In genomic region chr2:178128594-178128993, GRCm38 (mm10) we compare ENCODE assay signal across 10 mouse cellular contexts. TPM values are rescaled to one million over a fixed set of nuclear protein-coding genes. Genes with fewer than 3 reads are reported as not detected.
DNase-seq lines count a peak whose midpoint lies in the region; ATAC-seq and TF ChIP-seq lines count a peak whose summit lies in the region.
"Had no signal": no experiment of that assay in that cellular context is flagged by ENCODE, and none has a peak within 500 bp of the region (broad histone marks: within the 10 kb centered on the region; RNA-seq: fewer than 3 reads in every experiment).

No protein-coding gene starts in this region.

- no peaks in the 10 kb centered on the region for H3K9me3 ChIP-seq in hindbrain, embryonic 16.5 days (ENCODE audit: control insufficient read depth, low read length)
- no peaks in the 10 kb centered on the region for H3K9me3 ChIP-seq in hindbrain, embryonic 11.5 days (ENCODE audit: control insufficient read depth, low read length)
- H3K9me3 ChIP-seq in lung, postnatal 0 days (ENCODE audit: low read length): no peaks in the 10 kb centered on the region
- H3K9me3 ChIP-seq in neural tube, embryonic 11.5 days (ENCODE audit: control insufficient read depth, low read length): no peaks in the 10 kb centered on the region

- peak; percentile 22; the same call in 1 of the 2 replicates for ATAC-seq in hindbrain, embryonic 16.5 days
- ATAC-seq in hindbrain, embryonic 11.5 days (ENCODE audit: low FRiP score): no peak
- peak; percentile 3; the same call in 1 of the 2 replicates for ATAC-seq in lung, postnatal 0 days
- no peak for ATAC-seq in neural tube, embryonic 11.5 days (ENCODE audit: insufficient read depth, low FRiP score, low TSS enrichment)

- TF ChIP-seq EP300 in lung, postnatal 0 days (IDR thresholded peaks at IDR 0.05): no peak

- H3K27ac ChIP-seq in hindbrain, embryonic 16.5 days (ENCODE audit: low read depth, low read length): no peak overlapping the region
- no peak overlapping the region for H3K27ac ChIP-seq in hindbrain, embryonic 11.5 days (ENCODE audit: low read depth, low read length)
- H3K27ac ChIP-seq in lung, postnatal 0 days (ENCODE audit: low read length): no peak overlapping the region
- H3K27ac ChIP-seq in neural tube, embryonic 11.5 days (ENCODE audit: low read depth, low read length): no peak overlapping the region

- 77% methylated on average over 5 of the region's 5 CpGs for WGBS in hindbrain, embryonic 16.5 days
- WGBS in hindbrain, embryonic 11.5 days: 76% methylated on average over 5 of the region's 5 CpGs
- WGBS in lung, postnatal 0 days: 53% methylated on average over 5 of the region's 5 CpGs
- 83% methylated on average over 5 of the region's 5 CpGs for WGBS in neural tube, embryonic 11.5 days

- H3K36me3 ChIP-seq in hindbrain, embryonic 16.5 days (ENCODE audit: control insufficient read depth, insufficient read depth, low read length): no peaks in the 10 kb centered on the region
- H3K36me3 ChIP-seq in hindbrain, embryonic 11.5 days (ENCODE audit: control insufficient read depth, insufficient read depth, low read length): no peaks in the 10 kb centered on the region
- H3K36me3 ChIP-seq in lung, postnatal 0 days (ENCODE audit: insufficient read depth, low read length): no peaks in the 10 kb centered on the region
- no peaks in the 10 kb centered on the region for H3K36me3 ChIP-seq in neural tube, embryonic 11.5 days (ENCODE audit: control insufficient read depth, insufficient read depth, low read length)

- no peak overlapping the region for H3K4me2 ChIP-seq in hindbrain, embryonic 16.5 days (ENCODE audit: low read length)
- no peak overlapping the region for H3K4me2 ChIP-seq in hindbrain, embryonic 11.5 days (replicated peaks; ENCODE audit: low read depth, low read length)
- H3K4me2 ChIP-seq in lung, postnatal 0 days (replicated peaks; ENCODE audit: low read depth, low read length): no peak overlapping the region
- H3K4me2 ChIP-seq in neural tube, embryonic 11.5 days (ENCODE audit: low read depth): no peak overlapping the region

- no peak overlapping the region for H3K4me3 ChIP-seq in hindbrain, embryonic 16.5 days (ENCODE audit: low read length)
- no peak overlapping the region for H3K4me3 ChIP-seq in hindbrain, embryonic 11.5 days (ENCODE audit: low read depth, low read length)
- H3K4me3 ChIP-seq in lung, postnatal 0 days (ENCODE audit: low read depth, low read length): no peak overlapping the region
- no peak overlapping the region for H3K4me3 ChIP-seq in neural tube, embryonic 11.5 days (ENCODE audit: low read depth, low read length)

- H3K4me1 ChIP-seq in hindbrain, embryonic 16.5 days (ENCODE audit: control insufficient read depth, insufficient read depth, low read depth, low read length): no peaks in the 10 kb centered on the region
- no peaks in the 10 kb centered on the region for H3K4me1 ChIP-seq in hindbrain, embryonic 11.5 days (replicated peaks; ENCODE audit: control insufficient read depth, insufficient read depth, low read length)
- H3K4me1 ChIP-seq in lung, postnatal 0 days (ENCODE audit: insufficient read depth, low read depth, low read length): no peaks in the 10 kb centered on the region
- H3K4me1 ChIP-seq in neural tube, embryonic 11.5 days (ENCODE audit: control insufficient read depth, insufficient read depth, low read length): no peaks in the 10 kb centered on the region

- no peaks in the 10 kb centered on the region for H3K27me3 ChIP-seq in hindbrain, embryonic 16.5 days (replicated peaks; ENCODE audit: control insufficient read depth, insufficient read depth, low read length)
- H3K27me3 ChIP-seq in hindbrain, embryonic 11.5 days (ENCODE audit: control insufficient read depth, insufficient read depth, low read length): no peaks in the 10 kb centered on the region
- H3K27me3 ChIP-seq in lung, postnatal 0 days (replicated peaks; ENCODE audit: insufficient read depth, low read length): no peaks in the 10 kb centered on the region
- no peaks in the 10 kb centered on the region for H3K27me3 ChIP-seq in neural tube, embryonic 11.5 days (ENCODE audit: control insufficient read depth, insufficient read depth, low read length)

- TF ChIP-seq CTCF in lung, postnatal 0 days (IDR thresholded peaks at IDR 0.05): 0 out of 2 replicates have a peak, but pooled peaks have one; percentile 5

- no peak for DNase-seq in hindbrain, embryonic 11.5 days (ENCODE audit: low spot score)
- no peak for DNase-seq in lung, postnatal 0 days (ENCODE audit: low spot score)
- DNase-seq in lung, postnatal 25 days (ENCODE audit: low spot score): no peak
- DNase-seq in cerebellum, adult 9-11 months: peak; percentile 43
- DNase-seq in neural tube, embryonic 11.5 days (ENCODE audit: low spot score): peak; percentile 7
- no peak for DNase-seq in ovary, postnatal 36 days (ENCODE audit: low spot score)
- DNase-seq: heart, postnatal 10 days; kidney, adult 8-10 months; lung, adult 2 months had no signal

- no peak overlapping the region for H3K9ac ChIP-seq in hindbrain, embryonic 16.5 days (ENCODE audit: low read depth, low read length)
- no peak overlapping the region for H3K9ac ChIP-seq in hindbrain, embryonic 11.5 days (ENCODE audit: low read depth, low read length)
- no peak overlapping the region for H3K9ac ChIP-seq in lung, postnatal 0 days (replicated peaks; ENCODE audit: low read depth)
- no peak overlapping the region for H3K9ac ChIP-seq in neural tube, embryonic 11.5 days (ENCODE audit: low read length)

RNA-seq across cellular contexts. Expression of gene Phactr3, which starts 9.8 kb away (rescaled TPM):
- 55.3 and 69.1 TPM in 2 replicates for polyA plus RNA-seq in hindbrain, embryonic 16.5 days (2015; fragmentation: Nextera tagmentation; extraction: Ambion mirVana)
- polyA plus RNA-seq in hindbrain, embryonic 11.5 days (2014; fragmentation: Nextera tagmentation; extraction: Ambion mirVana): 11.9 and 14.5 TPM in 2 replicates
- 0.20 and 0.27 TPM in 2 replicates for polyA plus RNA-seq in lung, postnatal 0 days (2015; fragmentation: Nextera tagmentation; extraction: Ambion mirVana)
- 11.4 and 14.7 TPM in 2 replicates for polyA plus RNA-seq in neural tube, embryonic 11.5 days (2014; fragmentation: Nextera tagmentation; extraction: Ambion mirVana)

RNA-seq across cellular contexts. Expression of gene Zfp931, which starts 50.3 kb away (rescaled TPM):
- 18.6 and 20.9 TPM in 2 replicates for polyA plus RNA-seq in hindbrain, embryonic 16.5 days (2015; fragmentation: Nextera tagmentation; extraction: Ambion mirVana)
- 15.7 and 16.2 TPM in 2 replicates for polyA plus RNA-seq in hindbrain, embryonic 11.5 days (2014; fragmentation: Nextera tagmentation; extraction: Ambion mirVana)
- 10.6 and 13.8 TPM in 2 replicates for polyA plus RNA-seq in lung, postnatal 0 days (2015; fragmentation: Nextera tagmentation; extraction: Ambion mirVana)
- polyA plus RNA-seq in neural tube, embryonic 11.5 days (2014; fragmentation: Nextera tagmentation; extraction: Ambion mirVana): 11.6 and 11.7 TPM in 2 replicates

Comparison
In these comparisons a context has a peak if more than half of its experiments do, and no peak if none do; other contexts are left out.
1. ATAC-seq: peak in hindbrain, embryonic 16.5 days (single experiment) and lung, postnatal 0 days (single experiment); none in hindbrain, embryonic 11.5 days (single experiment) and neural tube, embryonic 11.5 days (single experiment).
2. DNase-seq: peak in cerebellum, adult 9-11 months (single experiment) and neural tube, embryonic 11.5 days (single experiment); none in hindbrain, embryonic 11.5 days (single experiment), lung, postnatal 0 days (single experiment), lung, postnatal 25 days (single experiment) and ovary, postnatal 36 days (single experiment).